Mouse (Mus musculus): Measurements from ENCODE around the gene Casp8. TPM values are rescaled to one million over a fixed set of nuclear protein-coding genes. Genes with fewer than 3 reads are reported as not detected.
"Not testable (repeated sequence)": the region's sequence is repeated elsewhere in the genome, so short reads cannot be mapped to it uniquely, and the experiment has no call there.

The Casp8 gene
- total RNA-seq (2022), result 1 to 10 TPM; 6.2 to 9.8 (median 7.3) TPM

GRCm38 (mm10) chr1:58795291-58796058 lies at the start of gene Casp8:
TSS of gene Casp8 (plus strand) at chr1:58795374.
- DNase-seq (ENCODE audit: low spot score), result peak; percentile 46

- peak; percentile 46 for DNase-seq (ENCODE audit: low spot score)
Measured at GRCm38 (mm10) chr1:58746880-58747279, 48.3 kb upstream of the Casp8 start.

- no peak for DNase-seq (ENCODE audit: low spot score)
Measured at GRCm38 (mm10) chr1:58759451-58759850, 35.7 kb upstream of the Casp8 start.

- DNase-seq (ENCODE audit: low spot score), result no peak
Measured at GRCm38 (mm10) chr1:58760581-58760980, 34.6 kb upstream of the Casp8 start.

GRCm38 (mm10) chr1:58761391-58762275 lies 33.5 kb upstream of the Casp8 start:
- DNase-seq (ENCODE audit: low spot score), result not testable (repeated sequence)

GRCm38 (mm10) chr1:58762576-58762975 lies 32.6 kb upstream of the Casp8 start:
- DNase-seq (ENCODE audit: low spot score), result no peak

GRCm38 (mm10) chr1:58766446-58766845 lies 28.7 kb upstream of the Casp8 start:
- DNase-seq (ENCODE audit: low spot score), result not testable (repeated sequence)

- DNase-seq (ENCODE audit: low spot score), result no peak
Measured at GRCm38 (mm10) chr1:58769136-58769535, 26.0 kb upstream of the Casp8 start.

GRCm38 (mm10) chr1:58769701-58770100 lies 25.5 kb upstream of the Casp8 start:
- DNase-seq (ENCODE audit: low spot score), result no peak

- peak; percentile 74 for DNase-seq (ENCODE audit: low spot score)
Measured at GRCm38 (mm10) chr1:58770111-58770720, 25.0 kb upstream of the Casp8 start.

GRCm38 (mm10) chr1:58772084-58772483 lies 23.1 kb upstream of the Casp8 start:
- no peak for DNase-seq (ENCODE audit: low spot score)

- DNase-seq (ENCODE audit: low spot score), result no peak
Measured at GRCm38 (mm10) chr1:58773280-58773679, 21.9 kb upstream of the Casp8 start.

- DNase-seq (ENCODE audit: low spot score), result no peak
Measured at GRCm38 (mm10) chr1:58773905-58774304, 21.3 kb upstream of the Casp8 start.

GRCm38 (mm10) chr1:58775361-58775760 lies 19.8 kb upstream of the Casp8 start:
- no peak for DNase-seq (ENCODE audit: low spot score)

- no peak for DNase-seq (ENCODE audit: low spot score)
Measured at GRCm38 (mm10) chr1:58777583-58777982, 17.6 kb upstream of the Casp8 start.

GRCm38 (mm10) chr1:58778226-58778625 lies 16.9 kb upstream of the Casp8 start:
- DNase-seq (ENCODE audit: low spot score), result no peak

GRCm38 (mm10) chr1:58786276-58786675 lies 8.9 kb upstream of the Casp8 start:
- DNase-seq (ENCODE audit: low spot score), result no peak

- no peak for DNase-seq (ENCODE audit: low spot score)
Measured at GRCm38 (mm10) chr1:58788410-58788809, 6.8 kb upstream of the Casp8 start.

- no peak for DNase-seq (ENCODE audit: low spot score)
Measured at GRCm38 (mm10) chr1:58794705-58795104, 469 bp upstream of the Casp8 start.

- DNase-seq (ENCODE audit: low spot score), result no peak
Measured at GRCm38 (mm10) chr1:58796059-58796363, 837 bp downstream of the Casp8 start.

GRCm38 (mm10) chr1:58796853-58797252 lies 1.7 kb downstream of the Casp8 start:
- no peak for DNase-seq (ENCODE audit: low spot score)

GRCm38 (mm10) chr1:58797370-58797769 lies 2.2 kb downstream of the Casp8 start:
- DNase-seq (ENCODE audit: low spot score), result no peak
